Mouse (Mus musculus): ENCODE measurements around the gene Fcgrt.
"Not testable (repeated sequence)": the region's sequence is repeated elsewhere in the genome, so short reads cannot be mapped to it uniquely, and the experiment has no call there.

Fcgrt gene

DNA sequence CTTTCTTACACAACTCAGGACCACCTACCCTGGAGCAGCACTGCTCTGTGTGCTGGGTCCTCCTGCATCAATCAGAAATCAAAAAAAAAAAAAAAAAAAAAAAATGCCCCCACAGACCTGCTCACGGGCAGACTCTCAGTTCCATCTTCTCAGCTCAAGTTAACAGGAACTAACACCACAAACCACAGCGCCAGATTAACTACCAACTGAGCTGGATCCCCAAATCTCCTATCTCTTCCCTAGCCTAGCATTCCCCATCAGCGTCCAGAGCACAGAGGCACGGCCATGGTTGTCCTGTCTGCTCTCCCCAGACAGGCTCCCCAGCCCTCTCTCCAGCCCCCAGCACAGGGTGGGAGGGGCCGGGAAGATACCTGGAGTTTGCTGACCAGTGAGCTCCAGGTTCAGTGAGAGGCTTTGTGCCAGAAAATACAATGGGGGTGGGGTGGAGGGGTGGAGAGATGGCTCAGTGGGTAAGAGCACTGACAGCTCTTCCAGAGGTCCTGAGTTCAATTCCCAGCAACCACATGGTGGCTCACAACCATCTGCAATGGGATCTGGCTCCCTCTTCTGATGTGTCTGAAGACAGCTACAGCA lies 3.5 kb upstream of the Fcgrt start:
- no peak for DNase-seq

DNA sequence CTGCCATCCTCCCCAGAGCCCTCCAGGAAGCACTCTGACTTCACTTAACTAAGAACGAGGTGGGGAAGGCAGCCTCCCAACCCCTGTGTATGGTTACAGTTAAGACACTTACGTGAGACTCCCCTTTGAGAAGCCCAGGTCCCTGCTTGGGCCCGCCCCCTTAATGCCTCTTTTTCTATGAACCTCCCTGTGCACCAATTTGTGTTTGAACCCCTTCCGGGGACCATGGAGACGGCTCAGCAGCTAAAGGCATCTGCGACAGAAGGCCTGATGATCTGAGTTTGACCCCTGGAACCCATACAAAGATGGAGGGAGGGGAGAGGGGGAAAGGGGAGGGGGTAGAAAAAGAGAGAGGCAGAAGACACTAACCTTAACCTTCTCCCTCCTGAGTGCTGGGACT lies 2.8 kb upstream of the Fcgrt start:
- DNase-seq: no peak

DNA sequence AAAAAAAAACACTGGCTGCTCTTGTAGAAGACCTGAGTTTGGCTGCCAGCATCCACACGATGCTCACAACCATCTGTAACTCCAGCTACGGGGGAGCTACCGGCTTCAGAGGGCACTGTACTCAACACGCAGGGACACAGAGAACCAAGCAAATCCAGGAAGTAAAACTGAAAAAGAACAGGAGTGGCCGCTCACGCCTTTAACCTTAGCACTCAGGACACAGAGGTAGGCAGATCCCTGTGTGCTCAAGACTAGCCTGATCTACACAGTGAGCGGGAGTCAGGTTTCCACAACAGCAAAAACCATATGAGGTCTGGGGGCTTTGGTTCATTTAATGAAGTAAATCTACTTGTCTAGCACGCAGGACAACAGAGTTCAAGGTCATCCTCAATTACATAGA lies 1.8 kb upstream of the Fcgrt start:
- no peak for DNase-seq

DNA sequence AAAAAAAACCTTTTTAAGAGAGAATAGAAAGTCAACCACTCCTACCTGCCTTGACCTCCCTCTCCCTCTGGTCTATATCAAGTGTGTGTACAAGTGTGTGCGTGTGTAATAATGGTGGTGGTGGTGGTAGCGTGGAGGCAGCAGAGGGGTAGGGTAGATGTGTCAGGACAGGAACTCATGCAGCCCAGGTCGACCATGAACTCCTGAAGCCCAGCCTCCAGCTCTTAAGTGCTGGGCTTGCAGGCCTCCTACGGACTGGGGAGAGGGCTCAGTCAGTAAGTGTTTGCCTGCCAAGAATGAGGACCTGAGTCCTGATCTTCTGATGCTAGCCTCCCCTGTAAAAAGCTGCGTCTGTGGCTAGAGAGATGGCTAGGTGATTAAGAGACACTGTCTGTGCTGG lies 1.3 kb upstream of the Fcgrt start:
- DNase-seq: no peak

DNA sequence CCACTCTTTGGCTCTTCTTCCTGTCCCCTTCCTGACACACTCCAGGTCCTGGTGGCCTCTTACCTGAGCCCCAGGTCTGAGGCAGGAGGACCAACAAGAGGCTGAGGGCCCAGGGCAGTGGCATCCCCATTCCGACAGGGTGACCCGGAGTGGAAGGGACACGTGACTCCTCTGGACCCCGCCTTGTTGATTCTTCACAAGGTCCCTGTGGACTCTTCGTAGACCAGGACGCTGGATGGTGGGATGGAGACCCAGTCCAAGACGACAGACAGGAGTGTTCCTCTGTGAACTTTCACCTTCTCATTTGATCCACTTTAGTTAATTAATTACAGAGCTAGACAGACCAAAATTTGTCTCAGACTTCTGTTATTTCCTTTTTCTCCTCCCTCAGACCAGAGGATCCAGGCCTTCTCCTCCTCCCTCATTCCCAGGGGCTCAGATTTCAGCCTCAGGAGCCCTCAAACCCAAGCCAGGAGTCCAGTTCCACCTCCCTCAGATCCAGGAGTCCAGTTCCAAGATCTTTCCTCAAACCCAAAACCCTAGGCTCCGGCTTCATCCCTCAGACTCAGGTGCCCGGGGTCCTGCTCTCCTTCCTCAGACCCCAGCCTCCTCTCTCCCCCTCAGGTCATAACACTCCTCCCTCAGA lies 588 bp downstream of the Fcgrt start:
- peak; percentile 53 for DNase-seq

DNA sequence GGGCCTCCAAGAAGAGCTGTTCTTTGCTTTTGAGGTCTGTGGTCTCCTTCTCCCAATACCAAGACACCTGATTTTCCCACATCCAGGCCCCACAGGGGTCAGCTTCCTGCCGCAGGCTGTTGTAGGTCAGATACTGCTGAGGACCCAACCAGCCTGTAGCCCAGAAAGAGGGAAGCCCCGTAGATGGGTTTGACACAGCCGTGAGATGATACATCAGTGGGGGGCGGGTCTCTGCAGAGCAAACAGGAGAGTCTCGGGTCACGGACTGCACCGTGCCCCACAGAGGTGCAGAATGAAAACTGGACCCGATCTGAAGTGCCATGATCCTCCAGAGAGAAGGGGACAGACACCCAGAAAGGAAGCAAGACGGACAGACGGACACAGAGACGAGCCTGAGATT lies 1.2 kb downstream of the Fcgrt start:
- no peak for DNase-seq

DNA sequence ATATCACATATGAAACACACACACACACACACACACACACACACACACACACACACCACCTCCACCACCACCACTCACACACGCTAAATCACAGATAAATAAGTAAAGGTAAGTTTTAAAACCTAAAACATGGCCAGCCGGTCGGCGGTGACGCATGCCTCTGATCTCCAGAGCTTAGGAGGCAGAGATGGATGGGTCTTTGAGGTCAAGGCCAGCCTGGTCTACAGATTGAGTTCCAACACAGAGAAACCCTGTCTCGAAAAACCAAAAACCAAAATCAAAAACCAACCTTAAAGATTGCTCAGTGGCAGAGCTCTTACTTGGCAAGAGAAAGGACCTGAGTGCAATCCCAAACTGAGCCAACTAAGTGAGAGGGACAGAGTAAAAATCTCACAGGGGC lies 3.6 kb downstream of the Fcgrt start:
- no peak for DNase-seq

DNA sequence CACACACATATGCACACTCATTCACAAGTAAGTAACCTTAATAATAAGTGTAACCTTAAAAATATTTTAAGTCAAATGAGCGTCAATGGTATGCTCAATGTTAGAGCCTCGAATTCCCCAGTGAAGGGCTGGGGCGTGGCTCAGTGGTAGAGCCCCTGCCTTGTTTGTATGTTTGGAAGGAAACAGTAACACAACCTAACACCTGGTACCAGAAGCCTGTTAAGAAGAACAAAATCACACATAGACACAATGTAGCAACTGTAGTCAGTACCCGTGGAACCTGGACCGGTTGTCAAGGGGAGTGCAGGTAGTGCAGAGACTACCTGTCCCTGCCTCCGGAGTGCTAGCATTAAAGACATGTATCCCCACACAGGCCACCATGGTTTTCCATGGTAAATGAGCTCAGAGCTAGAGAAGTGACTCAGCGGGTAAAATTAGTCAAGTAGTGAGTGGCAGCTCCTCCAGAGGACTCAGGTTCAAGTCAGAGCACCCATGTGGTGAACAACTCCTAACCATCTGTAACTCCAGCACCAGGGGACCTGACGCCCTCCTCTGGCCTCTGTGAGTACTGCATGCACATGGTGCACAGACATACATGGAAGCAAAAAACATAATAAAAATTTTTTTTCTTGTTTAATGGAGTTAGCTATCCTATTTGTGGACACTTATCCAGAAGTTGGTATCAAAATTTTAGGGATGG lies 5.0 kb downstream of the Fcgrt start:
- DNase-seq: no peak

DNA sequence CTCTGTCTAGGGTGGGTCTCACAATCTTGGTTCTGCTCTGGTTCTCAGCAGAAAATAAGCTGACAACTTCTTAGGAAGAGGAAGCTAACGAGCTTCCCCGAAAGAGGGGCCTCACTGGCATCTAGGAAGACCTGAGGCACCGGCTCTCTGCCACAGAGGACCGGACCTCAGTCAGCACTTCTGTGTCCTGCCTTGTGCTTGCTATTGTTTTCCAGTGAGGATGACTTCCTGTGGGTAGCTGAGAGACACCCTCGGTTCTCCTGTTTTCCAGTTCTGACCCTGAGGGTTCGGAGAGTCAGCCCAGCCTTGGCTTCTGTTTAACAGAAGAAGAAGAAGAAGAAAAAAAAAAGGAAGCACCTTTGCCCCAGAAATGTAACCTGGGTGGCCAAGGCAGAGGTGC lies 6.2 kb downstream of the Fcgrt start:
- peak; percentile 50 for DNase-seq

DNA sequence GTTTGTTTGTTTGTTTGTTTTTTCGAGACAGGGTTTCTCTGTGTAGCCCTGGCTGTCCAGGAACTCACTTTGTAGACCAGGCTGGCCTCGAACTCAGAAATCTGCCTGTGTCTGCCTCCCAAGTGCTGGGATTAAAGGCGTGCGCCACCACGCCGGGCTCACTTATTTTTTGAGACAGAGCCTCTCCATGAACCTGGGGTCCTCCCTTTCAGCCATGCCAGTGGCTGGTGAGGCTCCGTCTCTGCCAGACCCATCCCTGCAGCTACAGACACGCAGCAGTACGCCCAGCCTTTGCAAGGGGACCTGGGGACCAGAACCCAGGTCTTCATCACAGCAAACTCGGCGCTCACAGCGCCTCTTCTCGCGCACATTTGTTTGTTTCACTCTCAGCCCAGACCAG lies 7.7 kb downstream of the Fcgrt start:
- not testable (repeated sequence) for DNase-seq

DNA sequence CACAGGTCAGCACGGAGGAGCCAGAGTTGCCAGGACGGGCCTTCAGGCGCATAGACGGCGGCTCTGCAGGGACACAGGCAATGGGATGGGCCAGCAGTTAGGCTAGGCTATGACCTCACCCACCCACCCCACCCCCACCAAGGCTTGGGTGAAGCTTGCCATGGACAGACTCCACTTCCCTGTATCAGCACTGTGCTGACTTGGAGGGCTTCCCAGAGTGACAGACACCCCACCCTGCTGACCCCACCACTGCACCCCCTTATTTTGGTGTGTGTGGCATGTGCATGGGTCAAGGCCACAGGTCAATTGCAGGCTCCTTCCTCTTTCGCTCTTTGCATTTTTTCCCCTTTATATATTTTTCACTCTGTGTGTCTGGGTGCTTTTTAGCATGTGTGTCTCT lies 8.3 kb downstream of the Fcgrt start:
- no peak for DNase-seq

DNA sequence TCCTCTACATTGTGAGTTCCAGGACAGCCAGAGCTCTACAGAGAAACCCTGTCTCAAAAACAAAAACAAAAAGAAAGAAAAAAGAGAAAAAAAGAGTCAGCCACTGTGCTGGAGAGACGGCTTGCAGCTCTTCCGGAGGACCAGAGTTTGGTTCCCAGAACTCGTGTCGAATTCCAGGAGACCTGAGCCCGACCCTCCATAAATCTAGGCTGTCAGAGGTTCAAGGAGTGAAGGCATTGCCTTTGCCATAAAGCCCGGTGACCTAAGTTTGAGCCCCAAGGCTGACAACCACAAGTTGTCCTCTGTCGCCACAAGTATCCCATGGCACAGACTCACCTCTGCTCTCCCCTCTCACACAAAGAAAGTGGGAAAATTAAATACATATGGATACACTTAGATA lies 9.5 kb downstream of the Fcgrt start:
- no peak for DNase-seq

DNA sequence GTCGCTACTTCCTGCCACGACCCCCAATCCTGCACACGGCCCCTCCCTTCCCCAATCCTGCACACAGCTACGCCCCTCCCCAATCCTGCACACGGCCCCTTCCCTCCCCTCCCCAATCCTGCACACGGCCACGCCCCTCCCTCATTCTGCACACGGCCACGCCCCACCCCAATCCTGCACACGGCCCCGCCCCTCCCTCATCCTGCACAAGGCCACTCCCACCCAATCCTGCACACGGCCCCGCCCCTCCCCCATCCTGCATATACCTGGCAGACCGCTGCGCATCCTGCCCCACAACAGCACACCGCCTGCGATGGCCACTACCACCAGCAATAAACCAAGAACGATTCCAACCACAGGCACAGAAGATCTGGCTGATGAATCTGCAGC lies 10.1 kb downstream of the Fcgrt start:
- DNase-seq: no peak

DNA sequence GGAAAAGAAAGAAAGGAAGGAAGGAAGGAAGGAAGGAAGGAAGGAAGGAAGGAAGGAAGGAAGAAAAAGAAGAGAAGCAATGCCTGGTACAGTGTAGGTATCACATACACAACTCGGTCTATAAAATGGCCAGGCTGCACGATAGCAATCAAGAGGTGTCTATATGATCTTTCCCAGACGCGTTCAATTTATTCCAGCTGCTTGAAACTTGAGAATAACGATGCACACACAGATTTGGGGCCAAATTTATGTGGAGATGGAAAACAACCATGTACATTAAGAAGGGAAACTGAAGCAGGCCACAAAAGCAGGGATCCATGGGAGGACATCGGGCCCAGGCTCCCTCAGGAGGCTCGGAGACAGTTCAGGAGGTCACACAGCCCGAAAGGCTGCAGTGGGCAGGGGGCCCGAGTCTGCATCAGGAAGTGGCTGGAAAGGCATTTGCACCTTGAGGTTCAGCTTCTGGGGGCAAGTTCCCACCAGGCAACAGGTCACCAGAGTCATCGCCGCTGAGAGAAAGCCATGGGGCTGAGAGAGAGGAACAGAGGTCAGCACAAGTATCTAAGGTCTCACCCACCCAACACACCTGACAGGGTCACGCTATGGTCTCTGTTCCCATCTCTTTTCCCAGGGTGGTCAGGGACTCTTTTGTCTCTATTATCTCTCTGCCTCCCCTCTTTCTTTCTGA lies 10.7 kb downstream of the Fcgrt start:
- DNase-seq: no peak

DNA sequence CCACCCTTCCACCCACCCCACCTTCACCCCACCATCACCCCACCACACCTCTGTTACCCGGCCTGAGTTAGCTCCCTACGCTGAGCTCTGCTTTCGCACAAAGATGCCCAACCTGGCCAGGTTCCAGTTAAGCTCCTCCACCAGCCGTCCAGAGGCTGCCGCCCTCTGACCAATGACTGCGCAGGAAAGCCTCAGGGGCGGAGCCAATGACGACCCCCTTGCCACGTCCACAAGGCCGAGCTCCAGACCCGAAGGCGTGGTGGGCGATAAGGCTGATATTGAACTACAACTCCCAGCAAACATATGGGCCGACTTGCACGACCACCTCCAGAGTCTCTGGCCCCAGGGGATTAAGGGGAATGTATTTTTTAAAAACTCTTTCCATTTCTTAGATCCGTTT lies 11.6 kb downstream of the Fcgrt start, which contains the start of gene Rcn3:
Gene Rcn3 (minus strand): TSS at position 174 of the 400 bp plus-strand sequence.
- peak; percentile 91 for DNase-seq

DNA sequence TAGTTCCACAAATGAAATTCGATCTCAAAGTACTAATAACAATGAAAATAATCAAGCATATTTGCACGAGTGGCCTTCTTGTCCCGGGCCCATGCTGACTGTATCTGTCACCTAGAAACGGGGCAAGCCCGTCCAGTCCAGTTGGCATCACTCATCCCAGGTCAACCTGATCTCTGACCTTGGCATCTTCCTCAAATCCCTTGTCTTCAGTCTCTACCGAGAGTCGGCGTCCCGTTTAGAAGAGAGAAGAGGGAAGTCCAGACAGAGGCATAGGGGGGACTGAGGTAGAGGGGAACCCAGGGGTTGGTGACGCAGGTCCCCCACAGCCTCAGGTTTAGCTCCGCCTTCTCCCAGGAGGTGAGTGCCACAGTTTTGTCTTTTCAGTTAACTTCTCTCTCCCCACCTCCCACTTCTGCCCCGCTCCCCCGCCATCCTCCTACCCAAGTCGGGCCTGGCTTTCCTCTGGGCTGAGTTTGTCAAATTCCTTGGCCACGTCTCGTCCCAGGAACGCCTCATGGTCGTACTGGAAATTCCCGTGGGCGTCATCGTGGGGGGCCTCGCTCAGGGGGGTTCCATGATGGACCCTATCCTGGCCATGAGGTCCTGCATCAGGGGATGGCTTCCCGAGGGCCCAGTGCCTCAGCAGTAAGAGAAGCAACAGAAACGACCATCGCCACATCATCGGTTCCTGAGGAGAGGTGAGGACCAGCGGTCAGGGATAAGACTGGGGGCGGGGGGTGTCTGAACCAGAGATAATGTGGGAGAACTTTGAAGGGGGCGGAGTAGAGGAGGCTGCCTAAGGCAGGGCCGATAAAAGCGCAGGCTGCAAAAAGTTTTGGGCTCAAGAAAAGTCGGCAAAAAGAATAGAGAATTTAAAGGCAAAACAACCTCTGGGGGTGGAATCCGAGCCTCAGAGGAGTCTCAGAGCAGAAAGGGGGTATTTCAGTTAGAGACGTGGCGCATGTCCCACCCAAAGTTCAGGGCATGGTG lies 12.4 kb downstream of the Fcgrt start:
- peak; percentile 42 for DNase-seq

DNA sequence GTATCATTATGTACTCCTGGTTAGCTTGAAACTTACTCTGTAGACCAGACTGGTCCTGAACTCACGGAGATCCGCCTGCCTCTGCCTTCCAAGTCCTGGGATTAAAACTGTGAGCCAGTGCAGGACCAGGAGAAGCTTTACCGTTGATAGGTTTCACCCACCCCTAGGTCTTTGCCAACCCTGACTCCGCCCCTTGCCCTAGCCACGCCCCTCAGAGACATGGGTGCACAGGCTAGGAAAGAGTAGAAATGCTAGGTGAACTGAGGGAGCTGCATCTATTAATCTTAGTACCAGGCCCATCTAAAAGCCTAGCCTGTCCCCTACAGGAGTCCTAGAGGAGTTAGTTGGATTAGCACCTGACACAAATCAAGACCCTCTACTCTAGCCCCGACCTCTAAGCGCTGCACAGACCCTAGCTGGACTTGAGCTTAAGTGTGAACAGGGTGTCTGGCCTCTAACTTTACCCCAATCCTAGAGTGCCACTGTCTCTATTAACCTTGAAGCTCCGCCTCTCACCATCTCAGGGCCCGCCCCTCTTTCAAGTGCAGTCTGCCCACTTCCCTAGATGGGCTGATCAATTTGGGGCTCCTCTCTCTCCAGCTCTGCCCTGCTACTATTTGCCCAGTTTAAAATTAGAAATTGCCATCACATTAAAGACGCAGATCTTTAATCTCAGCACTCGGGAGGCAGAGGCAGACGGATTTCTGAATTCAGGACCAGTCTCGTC lies 13.2 kb downstream of the Fcgrt start:
- no peak for DNase-seq

DNA sequence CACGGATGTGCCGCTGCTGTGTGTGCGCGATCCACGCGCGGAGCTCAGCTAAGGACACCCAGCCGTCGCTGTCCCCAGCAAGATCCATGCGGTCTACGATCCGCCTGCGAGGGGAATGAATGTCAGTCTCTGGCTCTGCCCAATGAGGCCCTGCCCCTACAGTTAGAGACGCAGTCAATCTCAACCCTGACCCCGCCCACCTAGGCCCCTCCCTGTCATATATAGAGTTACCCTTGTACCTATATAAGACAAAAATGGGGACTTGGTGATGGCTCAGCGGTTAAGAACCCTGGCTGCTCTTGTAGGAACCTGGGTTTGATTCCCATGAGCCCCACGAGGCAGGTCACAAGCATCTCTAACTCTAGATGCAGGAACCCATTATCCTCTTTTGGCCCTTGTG lies 15.1 kb downstream of the Fcgrt start:
- no peak for DNase-seq

DNA sequence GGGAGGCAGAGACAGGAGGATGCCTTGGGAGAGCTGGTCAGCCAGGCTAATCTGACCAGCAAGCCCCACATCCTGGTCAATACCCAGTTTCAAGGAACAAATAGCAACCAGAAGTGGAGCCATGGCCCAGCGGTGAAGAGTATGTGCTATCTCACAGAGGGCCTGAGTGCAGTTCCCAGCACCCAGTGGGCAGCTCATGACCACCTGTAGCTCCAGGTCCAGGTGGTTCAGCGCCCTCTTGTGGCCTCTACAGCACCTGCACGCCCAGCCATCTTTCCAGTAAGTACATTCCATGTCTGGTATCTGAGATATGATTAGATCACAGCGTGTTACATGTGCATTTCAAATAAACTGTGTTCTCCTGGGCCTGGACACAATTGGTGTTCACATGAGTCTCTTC lies 17.6 kb downstream of the Fcgrt start:
- no peak for DNase-seq

DNA sequence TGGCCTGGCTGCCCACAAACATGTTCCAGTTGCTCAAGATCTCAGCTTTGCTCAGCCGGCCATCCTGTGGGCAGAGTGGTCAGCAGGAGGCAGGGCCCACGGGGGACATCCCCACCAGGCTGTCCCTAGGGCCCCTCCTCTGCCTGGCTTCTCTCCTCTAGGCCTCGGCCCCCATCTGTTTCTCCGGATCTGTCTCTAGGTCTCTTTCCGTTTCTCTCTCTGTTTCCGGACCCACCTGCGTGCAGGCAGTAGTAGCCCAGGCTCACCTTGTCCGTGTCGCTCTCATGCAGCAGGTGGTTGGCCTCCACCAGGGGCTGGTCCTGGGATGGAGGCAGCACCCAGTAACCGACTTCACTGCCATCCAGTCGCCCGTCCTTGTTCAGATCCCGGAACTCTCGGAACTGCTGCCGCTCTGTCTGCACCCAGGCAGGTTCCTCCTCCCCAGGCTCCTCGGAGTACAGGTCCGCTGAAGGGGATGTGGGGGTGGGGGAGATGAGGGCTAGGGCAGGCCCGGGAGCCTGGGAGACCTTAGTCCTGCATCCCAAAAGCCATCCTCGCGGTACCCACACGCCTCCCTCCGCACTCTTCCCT lies 20.3 kb downstream of the Fcgrt start:
- DNase-seq: no peak
